Mouse (Mus musculus): ENCODE data around the gene Herpud1. TPM values are rescaled to one million over a fixed set of nuclear protein-coding genes. Genes with fewer than 3 reads are reported as not detected.
A peak's percentile ranks its signal among the peaks of the same experiment; 100 is the strongest.

Herpud1 gene
- 52.0 and 58.0 TPM in 2 replicates for polyA plus RNA-seq (2016; fragmentation: Nextera tagmentation; extraction: Ambion mirVana)

DNA sequence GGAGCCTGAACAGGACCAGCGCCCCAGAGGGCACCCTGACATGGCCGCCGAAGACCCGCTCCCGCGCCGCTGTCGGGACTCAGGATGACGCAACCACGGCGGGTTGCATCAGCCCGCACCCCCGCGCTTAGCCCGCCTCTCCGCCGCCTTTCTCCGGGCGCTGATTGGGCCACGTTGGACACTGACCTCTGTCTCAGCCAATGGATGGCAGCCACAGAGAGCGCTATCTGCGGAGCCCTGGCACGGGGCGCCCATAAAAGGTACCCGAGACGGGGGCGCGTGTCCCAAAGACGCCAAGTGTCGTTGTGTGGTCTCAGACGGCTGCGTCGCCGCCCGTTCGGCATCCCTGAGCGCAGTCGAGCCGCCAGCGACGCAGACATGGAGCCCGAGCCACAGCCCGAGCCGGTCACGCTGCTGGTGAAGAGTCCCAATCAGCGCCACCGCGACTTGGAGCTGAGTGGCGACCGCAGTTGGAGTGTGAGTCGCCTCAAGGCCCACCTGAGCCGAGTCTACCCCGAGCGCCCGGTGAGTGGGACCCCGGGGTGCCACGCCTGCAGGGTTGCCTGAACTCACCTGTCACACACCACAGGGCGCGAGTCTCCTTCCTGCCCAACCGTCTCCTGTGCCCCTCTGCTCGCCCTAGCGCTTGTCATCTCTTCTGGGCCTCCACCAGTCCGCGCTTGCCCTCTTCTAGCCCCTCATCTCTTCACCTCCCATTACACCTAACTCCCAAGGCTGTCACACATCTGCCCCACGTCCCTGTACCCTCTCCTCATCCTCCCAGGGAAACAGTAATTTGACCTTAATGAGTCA lies at the start of gene Herpud1:
Gene Herpud1 (plus strand): TSS at position 225 of the 813 bp plus-strand sequence.
- ATAC-seq (ENCODE audit: low FRiP score), result peak; percentile 99
- Histone ChIP-seq H3K4me2 (peak within 1 kb of the TSS; percentile 83), H3K4me3 (replicated peaks) (peak within 1 kb of the TSS; percentile 83), H3K4me1 (peaks cover 17% of the 10 kb centered on the region), H3K27me3 (no peaks in the 10 kb centered on the region), H3K27ac (peak within 1 kb of the TSS; percentile 87), H3K9ac (peak within 1 kb of the TSS; percentile 85), H3K36me3 (replicated peaks) (peaks cover 20% of the 10 kb centered on the region), H3K9me3 (no peaks in the 10 kb centered on the region)
- under 1% methylated on average over 65 of the region's 65 CpGs for WGBS

GRCm38 (mm10) chr8:94337559-94337958 lies 48.7 kb upstream of the Herpud1 start:
- no peaks in the 10 kb centered on the region for H3K27me3 ChIP-seq
- H3K4me2 ChIP-seq, result no peak overlapping the region
- no peaks in the 10 kb centered on the region for H3K36me3 ChIP-seq (replicated peaks)
- no peaks in the 10 kb centered on the region for H3K4me1 ChIP-seq
- no peaks in the 10 kb centered on the region for H3K9me3 ChIP-seq
- H3K4me3 ChIP-seq (replicated peaks), result no peak overlapping the region
- no peak overlapping the region for H3K27ac ChIP-seq
- ATAC-seq (ENCODE audit: low FRiP score), result no peak
- 83% methylated on average over 8 of the region's 8 CpGs for WGBS
- no peak overlapping the region for H3K9ac ChIP-seq

DNA sequence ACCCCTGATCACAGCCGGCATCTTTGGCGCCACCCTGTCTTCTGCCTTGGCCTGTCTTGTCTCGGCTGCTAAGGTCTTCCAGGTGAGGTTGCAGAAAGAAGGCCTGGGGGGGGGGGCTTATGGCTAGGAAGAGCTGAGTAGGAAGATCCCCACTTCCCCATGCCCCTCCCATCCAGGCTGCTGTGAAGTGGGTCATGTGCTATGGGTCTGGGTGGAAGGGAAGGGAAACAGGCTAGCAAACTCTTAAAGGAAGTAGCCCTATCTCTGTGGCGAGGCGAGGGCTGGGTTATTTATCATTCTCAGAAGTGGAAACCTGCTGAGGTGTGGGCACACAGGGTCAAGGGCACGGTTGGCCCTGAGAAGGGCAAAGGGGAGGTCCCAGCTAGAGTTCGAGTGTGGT lies 45.4 kb upstream of the Herpud1 start:
- Histone ChIP-seq H3K9ac (no peak overlapping the region), H3K4me2 (no peak overlapping the region), H3K9me3 (no peaks in the 10 kb centered on the region), H3K4me1 (no peaks in the 10 kb centered on the region), H3K4me3 (replicated peaks) (no peak overlapping the region), H3K27ac (no peak overlapping the region), H3K36me3 (replicated peaks) (no peaks in the 10 kb centered on the region), H3K27me3 (no peaks in the 10 kb centered on the region)
- ATAC-seq (ENCODE audit: low FRiP score), result no peak
- WGBS, result 81% methylated on average over 7 of the region's 7 CpGs

DNA sequence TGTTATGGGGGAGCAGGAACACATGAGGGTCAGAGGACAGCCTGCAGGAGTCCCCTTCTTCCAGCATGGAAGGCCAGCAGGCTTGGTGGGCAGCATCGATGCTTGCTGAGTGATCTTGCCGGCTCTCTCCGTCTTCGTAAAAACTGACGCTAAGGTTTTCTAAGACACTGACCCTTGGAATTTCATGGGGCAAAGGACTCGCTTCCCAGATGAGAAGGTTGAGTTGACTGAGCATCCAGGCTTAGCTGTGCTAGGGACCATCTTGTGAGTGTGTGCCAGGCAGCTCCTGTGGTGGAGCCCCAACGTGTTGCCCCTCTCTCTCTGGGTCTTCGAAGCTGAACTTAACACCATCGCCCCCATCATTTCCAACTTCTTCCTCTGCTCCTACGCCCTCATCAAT lies 43.5 kb upstream of the Herpud1 start:
- H3K9ac ChIP-seq, result no peak overlapping the region
- WGBS, result 91% methylated on average over 10 of the region's 10 CpGs
- ATAC-seq (ENCODE audit: low FRiP score), result no peak

GRCm38 (mm10) chr8:94343290-94343689 lies 42.9 kb upstream of the Herpud1 start:
- H3K4me1 ChIP-seq, result no peaks in the 10 kb centered on the region
- no peaks in the 10 kb centered on the region for H3K9me3 ChIP-seq
- WGBS, result 20% methylated on average over 6 of the region's 6 CpGs
- no peak overlapping the region for H3K27ac ChIP-seq
- H3K36me3 ChIP-seq (replicated peaks), result no peaks in the 10 kb centered on the region
- H3K4me2 ChIP-seq, result no peak overlapping the region
- no peaks in the 10 kb centered on the region for H3K27me3 ChIP-seq
- H3K9ac ChIP-seq, result no peak overlapping the region
- no peak overlapping the region for H3K4me3 ChIP-seq (replicated peaks)
- ATAC-seq (ENCODE audit: low FRiP score), result no peak

More for the DNA sequence above, 43.5 kb upstream of the Herpud1 start:
- H3K4me1 ChIP-seq, result no peaks in the 10 kb centered on the region
- no peaks in the 10 kb centered on the region for H3K36me3 ChIP-seq (replicated peaks)
- H3K27ac ChIP-seq, result no peak overlapping the region
- no peaks in the 10 kb centered on the region for H3K9me3 ChIP-seq
- H3K27me3 ChIP-seq, result no peaks in the 10 kb centered on the region
- no peak overlapping the region for H3K4me3 ChIP-seq (replicated peaks)
- H3K4me2 ChIP-seq, result no peak overlapping the region

DNA sequence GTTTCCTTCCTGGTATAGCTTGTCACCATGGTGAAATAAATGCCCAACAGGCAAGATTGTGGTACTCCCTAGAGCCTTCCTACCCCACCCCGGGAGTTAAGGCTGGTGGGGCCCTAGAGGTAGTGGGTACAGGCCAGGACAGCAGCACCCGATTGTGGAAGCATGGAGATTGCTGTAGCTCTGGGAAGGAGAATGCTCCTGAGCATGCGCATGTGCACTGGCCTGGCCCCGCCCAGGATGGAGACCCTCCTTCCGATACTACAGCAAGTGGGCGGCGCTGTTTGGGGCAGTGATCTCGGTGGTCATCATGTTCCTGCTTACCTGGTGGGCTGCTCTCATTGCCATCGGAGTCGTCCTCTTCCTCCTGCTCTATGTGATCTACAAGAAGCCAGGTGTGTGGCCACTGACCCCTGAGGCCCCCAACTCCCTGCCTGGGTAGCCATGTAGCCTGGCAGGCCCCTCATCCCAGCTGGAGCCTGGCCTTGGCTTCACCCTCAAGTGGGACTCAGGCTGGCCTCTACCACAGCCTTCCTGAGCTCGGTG lies 42.4 kb upstream of the Herpud1 start:
- no peaks in the 10 kb centered on the region for H3K36me3 ChIP-seq (replicated peaks)
- H3K9ac ChIP-seq, result no peak overlapping the region
- 91% methylated on average over 11 of the region's 11 CpGs for WGBS
- H3K4me2 ChIP-seq, result no peak overlapping the region
- no peaks in the 10 kb centered on the region for H3K9me3 ChIP-seq
- H3K4me3 ChIP-seq (replicated peaks), result no peak overlapping the region
- no peaks in the 10 kb centered on the region for H3K27me3 ChIP-seq
- 0 out of 2 replicates have a peak, but pooled peaks have one; percentile 27 for ATAC-seq (ENCODE audit: low FRiP score)
- H3K4me1 ChIP-seq, result no peaks in the 10 kb centered on the region
- H3K27ac ChIP-seq, result no peak overlapping the region

- Histone ChIP-seq H3K4me1 (no peaks in the 10 kb centered on the region), H3K27me3 (no peaks in the 10 kb centered on the region), H3K4me2 (no peak overlapping the region), H3K27ac (no peak overlapping the region), H3K9ac (no peak overlapping the region), H3K9me3 (no peaks in the 10 kb centered on the region), H3K36me3 (replicated peaks) (no peaks in the 10 kb centered on the region), H3K4me3 (replicated peaks) (no peak overlapping the region)
- no peak for ATAC-seq (ENCODE audit: low FRiP score)
- 94% methylated on average over 4 of the region's 4 CpGs for WGBS
Observed at GRCm38 (mm10) chr8:94345657-94346056, 40.6 kb upstream of the Herpud1 start.

DNA sequence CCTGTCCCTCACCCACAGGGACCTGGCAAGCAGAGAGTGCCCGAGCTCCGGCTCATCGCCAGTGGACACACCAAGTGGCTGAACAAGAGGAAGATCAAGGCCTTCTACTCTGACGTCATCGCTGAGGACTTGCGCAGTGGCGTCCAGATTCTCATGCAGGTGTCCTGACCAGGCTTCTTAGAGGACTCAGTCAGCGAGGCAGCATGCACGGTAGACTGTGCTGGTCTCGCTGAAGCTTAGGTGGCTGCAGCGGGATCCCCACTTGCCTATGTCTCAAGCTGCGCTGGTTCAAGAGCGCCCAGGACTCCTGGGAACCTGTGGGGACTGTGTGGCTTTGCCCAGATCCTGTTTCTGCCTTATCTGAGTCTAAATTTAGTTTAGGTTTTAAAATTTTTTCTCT lies 40.0 kb upstream of the Herpud1 start:
- Histone ChIP-seq H3K36me3 (replicated peaks) (no peaks in the 10 kb centered on the region), H3K9ac (no peak overlapping the region), H3K4me1 (no peaks in the 10 kb centered on the region), H3K27me3 (no peaks in the 10 kb centered on the region), H3K9me3 (no peaks in the 10 kb centered on the region), H3K27ac (no peak overlapping the region), H3K4me3 (replicated peaks) (no peak overlapping the region), H3K4me2 (no peak overlapping the region)
- WGBS, result 94% methylated on average over 13 of the region's 13 CpGs
- no peak for ATAC-seq (ENCODE audit: low FRiP score)

- no peak overlapping the region for H3K9ac ChIP-seq
- 77% methylated on average over 9 of the region's 9 CpGs for WGBS
- H3K4me3 ChIP-seq (replicated peaks), result no peak overlapping the region
- no peak overlapping the region for H3K27ac ChIP-seq
- no peaks in the 10 kb centered on the region for H3K27me3 ChIP-seq
- no peaks in the 10 kb centered on the region for H3K9me3 ChIP-seq
- no peaks in the 10 kb centered on the region for H3K36me3 ChIP-seq (replicated peaks)
- no peak for ATAC-seq (ENCODE audit: low FRiP score)
- H3K4me1 ChIP-seq, result no peaks in the 10 kb centered on the region
- H3K4me2 ChIP-seq, result no peak overlapping the region
Observed at GRCm38 (mm10) chr8:94348425-94348824, 37.8 kb upstream of the Herpud1 start.

DNA sequence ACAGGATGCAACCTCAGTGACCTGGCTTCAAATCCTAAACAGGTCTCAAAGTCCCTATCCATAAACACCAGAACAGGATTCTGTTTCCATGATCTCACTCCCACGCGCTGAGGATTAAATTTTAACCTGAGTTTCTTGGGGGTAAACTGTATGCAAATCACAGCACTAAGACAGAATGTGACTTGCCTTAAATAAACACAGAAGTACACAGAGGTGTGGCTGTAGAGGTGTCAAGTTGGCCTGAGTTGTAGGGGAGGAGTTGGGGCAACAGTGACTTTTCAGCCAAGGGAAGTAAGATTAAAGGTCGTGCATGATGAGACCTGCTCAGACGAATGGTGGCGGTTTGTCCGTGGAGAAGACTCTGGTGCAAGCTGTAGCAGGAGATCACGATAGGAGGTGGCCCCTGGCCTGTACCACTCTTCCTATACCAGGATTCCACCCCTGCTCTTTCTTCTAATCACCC lies 32.1 kb upstream of the Herpud1 start:
- Histone ChIP-seq H3K4me2 (no peak overlapping the region), H3K36me3 (replicated peaks) (no peaks in the 10 kb centered on the region), H3K9me3 (no peaks in the 10 kb centered on the region), H3K27ac (no peak overlapping the region), H3K4me1 (no peaks in the 10 kb centered on the region), H3K27me3 (no peaks in the 10 kb centered on the region), H3K9ac (no peak overlapping the region), H3K4me3 (replicated peaks) (no peak overlapping the region)
- no peak for ATAC-seq (ENCODE audit: low FRiP score)
- WGBS, result 94% methylated on average over 7 of the region's 7 CpGs

- no peak overlapping the region for H3K9ac ChIP-seq
- no peak for ATAC-seq (ENCODE audit: low FRiP score)
- H3K36me3 ChIP-seq (replicated peaks), result no peaks in the 10 kb centered on the region
- H3K9me3 ChIP-seq, result no peaks in the 10 kb centered on the region
- no peaks in the 10 kb centered on the region for H3K27me3 ChIP-seq
- WGBS, result 89% methylated on average over 4 of the region's 4 CpGs
- no peaks in the 10 kb centered on the region for H3K4me1 ChIP-seq
- H3K27ac ChIP-seq, result no peak overlapping the region
- no peak overlapping the region for H3K4me2 ChIP-seq
- H3K4me3 ChIP-seq (replicated peaks), result no peak overlapping the region
Observed at GRCm38 (mm10) chr8:94354571-94354970, 31.7 kb upstream of the Herpud1 start.

- H3K4me1 ChIP-seq, result no peaks in the 10 kb centered on the region
- H3K9me3 ChIP-seq, result no peaks in the 10 kb centered on the region
- H3K4me2 ChIP-seq, result no peak overlapping the region
- 80% methylated on average over 6 of the region's 6 CpGs for WGBS
- no peak for ATAC-seq (ENCODE audit: low FRiP score)
- no peak overlapping the region for H3K27ac ChIP-seq
- H3K4me3 ChIP-seq (replicated peaks), result no peak overlapping the region
- H3K27me3 ChIP-seq, result no peaks in the 10 kb centered on the region
- H3K36me3 ChIP-seq (replicated peaks), result no peaks in the 10 kb centered on the region
- H3K9ac ChIP-seq, result no peak overlapping the region
Observed at GRCm38 (mm10) chr8:94357220-94357619, 29.0 kb upstream of the Herpud1 start.

- Histone ChIP-seq H3K4me2 (no peak overlapping the region), H3K27ac (no peak overlapping the region), H3K27me3 (no peaks in the 10 kb centered on the region), H3K36me3 (replicated peaks) (no peaks in the 10 kb centered on the region), H3K9me3 (no peaks in the 10 kb centered on the region), H3K4me3 (replicated peaks) (no peak overlapping the region), H3K9ac (no peak overlapping the region), H3K4me1 (no peaks in the 10 kb centered on the region)
- 70% methylated on average over 5 of the region's 5 CpGs for WGBS
- ATAC-seq (ENCODE audit: low FRiP score), result no peak
Observed at GRCm38 (mm10) chr8:94358541-94358940, 27.7 kb upstream of the Herpud1 start.
